Mouse (Mus musculus) embryonic stem cell, embryonic (primary cell): Measurements from ENCODE around the gene Mex3d.

Experiments
- CTCF ChIA-PET, 4 experiments: fragments of 300-600 bp in 2 of 4; fragments of 350-600 bp in 2 of 4; sonication (Branson Sonifier 250); formaldehyde crosslinking; loops; one replicate each; lab custom pipeline; 2022; ENCODE audit warnings: inconsistent platforms in 2 of 4; lab: Charles Lee
- POLR2A ChIA-PET, 4 experiments: fragments of 300-600 bp in 2 of 4; fragments of 350-600 bp in 2 of 4; sonication (Branson Sonifier 250); formaldehyde crosslinking; loops; one replicate each; lab custom pipeline; 2022; ENCODE audit warnings: antibody characterized with exemption in 4 of 4, inconsistent platforms in 1 of 4; lab: Charles Lee

Gene Mex3d

GRCm38 (mm10) chr10:80347514-80347967 lies 39.9 kb downstream of the Mex3d start:
- CTCF ChIA-PET = interaction anchor here in 3 of 4 experiments (0.7 to 1.6 kb wide), 4 partner anchors 26 to 43 kb away, joined by 3 to 6 read pairs (median 5); no protein-coding TSS in a partner anchor
- POLR2A ChIA-PET = interaction anchor here in 2 of 4 experiments (1.2 kb wide), 2 partner anchors 50 to 179 kb away, joined by 3 to 4 read pairs; no protein-coding TSS in a partner anchor

DNA sequence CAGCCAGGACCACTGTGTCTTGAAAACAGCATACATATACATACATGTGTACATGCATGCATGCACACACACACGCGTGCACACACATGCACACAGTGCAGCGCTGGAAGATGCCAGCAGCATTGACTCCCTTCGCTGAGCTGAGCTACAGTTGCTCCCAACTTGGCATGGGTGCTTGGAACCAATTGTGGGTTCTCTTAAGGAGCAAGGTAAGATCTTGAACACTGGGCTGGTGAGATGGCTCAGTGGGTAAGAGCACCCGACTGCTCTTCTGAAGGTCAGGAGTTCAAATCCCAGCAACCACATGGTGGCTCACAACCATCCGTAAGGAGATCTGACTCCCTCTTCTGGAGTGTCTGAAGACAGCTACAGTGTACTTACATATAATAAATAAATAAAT lies 41.5 kb downstream of the Mex3d start:
- ChIA-PET POLR2A (interaction anchor here in 3 of 4 experiments (0.9 to 3.7 kb wide), 11 partner anchors 9 to 178 kb away, joined by 3 to 25 read pairs (median 5); partner anchors contain the start of genes Rps15 (in 2 of the 3), Apc2 (in 1 of the 3), Mum1 (in 1 of the 3) and Pcsk4 (in 1 of the 3)), CTCF (interaction anchor here in 3 of 4 experiments (0.6 to 1.6 kb wide), 10 partner anchors 28 to 171 kb away, joined by 3 to 11 read pairs (median 4); partner anchors contain the start of gene Apc2 (in 1 of the 3))

GRCm38 (mm10) chr10:80345122-80345521 lies 42.3 kb downstream of the Mex3d start:
- POLR2A ChIA-PET = interaction anchor here in 3 of 4 experiments (0.6 to 3.7 kb wide), 17 partner anchors 8 to 177 kb away, joined by 3 to 25 read pairs (median 5); partner anchors contain the start of genes Pcsk4 (in 2 of the 3), Rps15 (in 2 of the 3), Apc2 (in 1 of the 3) and Plk5 (in 1 of the 3)
- CTCF ChIA-PET = interaction anchor here (0.5 to 1.4 kb wide), 12 partner anchors 26 to 559 kb away, joined by 3 to 14 read pairs (median 4); partner anchors contain the start of gene Rps15 (in 1 of the 4)

DNA sequence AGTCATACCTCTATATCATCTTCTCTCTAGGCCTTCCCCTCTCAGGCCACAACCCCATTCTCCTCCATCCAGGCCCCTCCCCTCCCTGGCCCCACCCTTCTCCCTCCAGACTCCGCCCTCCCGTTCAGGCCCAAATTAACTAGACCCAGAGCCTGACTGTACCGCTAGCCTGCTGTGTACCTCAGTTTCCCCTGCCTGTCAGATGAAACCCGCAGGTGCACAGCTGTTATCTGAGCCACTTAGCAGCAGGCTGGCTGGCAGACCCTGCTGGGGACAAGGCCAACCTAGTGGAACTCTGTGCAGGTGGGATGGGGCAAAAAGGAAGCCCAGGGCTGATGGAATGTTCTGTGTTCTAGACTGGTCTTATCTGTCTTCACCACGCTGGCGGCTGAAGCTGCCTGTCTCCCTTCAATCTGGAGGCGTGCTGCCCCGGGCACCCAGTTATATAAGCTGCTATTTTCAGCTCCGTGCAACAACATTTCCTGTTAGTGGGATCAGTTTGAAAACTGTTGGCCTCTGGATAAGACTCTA lies 43.3 kb downstream of the Mex3d start:
- POLR2A ChIA-PET = interaction anchor here (0.6 to 5.2 kb wide), 23 partner anchors 9 to 332 kb away, joined by 3 to 60 read pairs (median 6); partner anchors contain the start of genes Pcsk4 (in 2 of the 4), Plk5 (in 2 of the 4), Rps15 (in 2 of the 4) and 1600002K03Rik (in 1 of the 4)
- CTCF ChIA-PET = interaction anchor here in 3 of 4 experiments (0.6 to 5.3 kb wide), 8 partner anchors 30 to 332 kb away, joined by 3 to 27 read pairs (median 4); partner anchors contain the start of genes Apc2 (in 1 of the 3), Atp8b3 (in 1 of the 3) and Rps15 (in 1 of the 3)

DNA sequence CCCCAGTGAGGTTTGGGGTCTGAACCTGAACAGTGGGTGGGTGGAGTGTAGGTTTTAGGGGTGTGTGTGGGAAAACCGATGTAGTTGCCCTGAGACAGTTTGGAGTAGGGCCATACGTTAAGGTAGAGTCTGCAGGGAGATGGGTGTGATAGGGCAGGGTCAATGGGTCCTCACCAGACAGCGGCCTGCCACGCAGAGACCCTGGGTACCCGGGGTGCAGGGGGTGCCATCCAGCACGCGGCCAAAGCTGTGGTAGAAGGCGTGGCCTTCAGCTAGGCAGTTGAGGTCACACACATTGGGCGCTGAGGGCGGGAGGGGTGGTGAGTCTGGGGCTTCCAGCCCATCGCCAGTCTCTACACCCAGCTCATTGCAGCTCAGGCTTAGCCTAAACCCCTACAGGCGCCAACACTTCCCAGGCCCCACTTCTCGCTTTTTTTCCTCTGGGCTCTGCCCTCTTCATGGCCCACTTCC lies 44.0 kb downstream of the Mex3d start:
- POLR2A ChIA-PET = interaction anchor here in 3 of 4 experiments (0.6 to 5.2 kb wide), 44 partner anchors 8 to 953 kb away, joined by 3 to 60 read pairs (median 4); partner anchors contain the start of genes Pcsk4 (in 2 of the 3), Plk5 (in 2 of the 3), Reep6 (in 2 of the 3) and Rps15 (in 2 of the 3)
- CTCF ChIA-PET = interaction anchor here (0.6 to 5.3 kb wide), 29 partner anchors 8 to 538 kb away, joined by 3 to 27 read pairs (median 4); partner anchors contain the start of genes Pcsk4 (in 2 of the 4), Reep6 (in 2 of the 4), Apc2 (in 1 of the 4) and Atp8b3 (in 1 of the 4)

DNA sequence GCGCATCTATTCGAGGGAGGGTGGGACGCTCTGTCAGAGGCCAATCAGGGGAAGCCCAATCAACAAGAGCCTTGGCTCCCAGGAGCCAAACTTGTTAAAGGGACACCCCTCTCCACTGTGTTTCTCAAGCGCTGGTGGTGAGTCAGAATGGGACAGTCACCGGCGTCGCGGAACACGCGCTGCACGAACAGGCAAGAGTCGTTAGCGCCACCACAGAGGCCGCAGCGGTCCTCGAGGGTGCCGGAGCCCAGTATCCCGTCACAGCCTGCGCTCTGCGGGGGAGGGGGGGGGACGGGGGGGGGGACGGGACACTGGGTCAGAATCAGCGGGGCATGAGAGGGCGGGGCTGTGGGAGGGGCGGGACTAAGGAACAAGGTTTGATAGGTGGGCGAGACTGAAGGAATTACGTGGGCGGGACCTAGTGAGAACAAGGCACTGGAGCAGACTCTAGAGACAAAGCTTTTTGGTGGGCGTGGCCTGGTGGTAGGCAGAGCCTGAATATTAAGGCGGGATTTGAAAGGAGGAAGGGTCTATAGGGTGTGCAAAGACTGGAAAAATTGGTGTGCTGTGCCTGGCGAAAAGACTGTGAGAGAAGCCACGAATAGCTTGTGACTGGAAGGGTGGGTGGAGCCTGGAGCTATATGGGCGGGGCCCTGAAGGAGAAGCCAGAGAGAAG lies 44.6 kb downstream of the Mex3d start:
- POLR2A ChIA-PET = interaction anchor here (0.6 to 5.2 kb wide), 49 partner anchors 7 to 953 kb away, joined by 3 to 60 read pairs (median 4); partner anchors contain the start of genes Rps15 (in 4 of the 4), Pcsk4 (in 2 of the 4), Plk5 (in 2 of the 4) and Reep6 (in 2 of the 4)
- CTCF ChIA-PET = interaction anchor here (0.7 to 5.3 kb wide), 28 partner anchors 9 to 538 kb away, joined by 3 to 27 read pairs (median 4); partner anchors contain the start of genes Pcsk4 (in 2 of the 4), Reep6 (in 2 of the 4), Apc2 (in 1 of the 4) and Atp8b3 (in 1 of the 4)

DNA sequence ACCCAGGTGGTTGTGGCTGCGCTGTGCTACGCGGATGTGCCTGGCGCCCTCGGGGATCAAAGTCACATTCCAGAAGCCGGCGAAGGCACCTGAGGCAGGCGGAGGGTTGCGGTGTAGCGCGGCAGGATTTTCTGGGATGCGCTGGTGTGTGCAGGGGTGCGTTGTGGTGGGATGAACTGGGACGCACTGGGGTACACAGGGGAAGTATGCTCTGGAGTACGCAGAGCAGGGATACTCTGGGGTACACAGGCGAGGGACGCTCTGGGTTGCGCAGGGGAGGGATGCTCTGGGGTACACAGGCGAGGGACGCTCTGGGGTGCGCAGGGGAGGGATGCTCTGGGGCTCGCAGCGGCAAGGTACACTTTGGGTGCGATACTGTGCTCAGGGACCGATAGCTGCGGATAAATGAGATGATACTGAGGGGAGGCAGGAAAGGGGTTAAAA lies 45.1 kb downstream of the Mex3d start:
- ChIA-PET POLR2A (interaction anchor here (0.8 to 5.2 kb wide), 31 partner anchors 8 to 383 kb away, joined by 3 to 60 read pairs (median 5); partner anchors contain the start of genes Rps15 (in 4 of the 4), Reep6 (in 3 of the 4), Pcsk4 (in 2 of the 4) and Wdr18 (in 2 of the 4)), CTCF (interaction anchor here (0.7 to 5.3 kb wide), 13 partner anchors 8 to 167 kb away, joined by 3 to 27 read pairs (median 6); partner anchors contain the start of genes Efna2 (in 1 of the 4), Pcsk4 (in 1 of the 4), Reep6 (in 1 of the 4) and Rps15 (in 1 of the 4))

- ChIA-PET CTCF (interaction anchor here in 3 of 4 experiments (0.7 to 5.3 kb wide), 13 partner anchors 9 to 168 kb away, joined by 3 to 30 read pairs (median 16); partner anchors contain the start of genes Pcsk4 (in 1 of the 3) and Reep6 (in 1 of the 3)), POLR2A (interaction anchor here (0.6 to 5.2 kb wide), 25 partner anchors 9 to 382 kb away, joined by 3 to 60 read pairs (median 7); partner anchors contain the start of genes Reep6 (in 3 of the 4), Rps15 (in 3 of the 4), Pcsk4 (in 2 of the 4) and Apc2 (in 1 of the 4))
Observed at GRCm38 (mm10) chr10:80341491-80342304, 45.8 kb downstream of the Mex3d start.

DNA sequence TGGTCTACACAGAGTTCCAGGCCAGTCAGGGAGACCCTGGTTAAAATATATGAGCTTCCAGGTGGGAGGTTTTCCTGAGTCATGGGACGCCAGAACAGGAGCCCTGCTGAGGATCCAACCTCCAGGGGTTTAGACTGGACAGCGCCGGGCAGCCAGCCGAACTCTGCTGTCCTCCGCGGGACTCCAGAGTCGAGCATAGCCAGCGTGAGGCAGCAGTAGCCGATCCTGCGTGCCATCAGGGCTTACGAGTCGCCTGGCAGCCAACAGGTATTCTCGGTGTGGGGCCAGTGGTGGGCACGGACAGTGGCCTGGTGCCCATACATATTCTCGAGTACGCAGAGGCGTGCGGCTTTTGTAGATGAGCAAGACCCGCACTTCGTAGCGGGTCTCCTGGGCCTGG lies 46.4 kb downstream of the Mex3d start:
- ChIA-PET CTCF (interaction anchor here in 3 of 4 experiments (0.7 to 5.3 kb wide), 17 partner anchors 9 to 337 kb away, joined by 3 to 30 read pairs (median 6); partner anchors contain the start of genes Pcsk4 (in 1 of the 3) and Reep6 (in 1 of the 3)), POLR2A (interaction anchor here in 3 of 4 experiments (0.8 to 5.2 kb wide), 15 partner anchors 9 to 48 kb away, joined by 3 to 60 read pairs (median 6); partner anchors contain the start of genes Pcsk4 (in 2 of the 3), Reep6 (in 2 of the 3), Rps15 (in 2 of the 3) and Apc2 (in 1 of the 3))

DNA sequence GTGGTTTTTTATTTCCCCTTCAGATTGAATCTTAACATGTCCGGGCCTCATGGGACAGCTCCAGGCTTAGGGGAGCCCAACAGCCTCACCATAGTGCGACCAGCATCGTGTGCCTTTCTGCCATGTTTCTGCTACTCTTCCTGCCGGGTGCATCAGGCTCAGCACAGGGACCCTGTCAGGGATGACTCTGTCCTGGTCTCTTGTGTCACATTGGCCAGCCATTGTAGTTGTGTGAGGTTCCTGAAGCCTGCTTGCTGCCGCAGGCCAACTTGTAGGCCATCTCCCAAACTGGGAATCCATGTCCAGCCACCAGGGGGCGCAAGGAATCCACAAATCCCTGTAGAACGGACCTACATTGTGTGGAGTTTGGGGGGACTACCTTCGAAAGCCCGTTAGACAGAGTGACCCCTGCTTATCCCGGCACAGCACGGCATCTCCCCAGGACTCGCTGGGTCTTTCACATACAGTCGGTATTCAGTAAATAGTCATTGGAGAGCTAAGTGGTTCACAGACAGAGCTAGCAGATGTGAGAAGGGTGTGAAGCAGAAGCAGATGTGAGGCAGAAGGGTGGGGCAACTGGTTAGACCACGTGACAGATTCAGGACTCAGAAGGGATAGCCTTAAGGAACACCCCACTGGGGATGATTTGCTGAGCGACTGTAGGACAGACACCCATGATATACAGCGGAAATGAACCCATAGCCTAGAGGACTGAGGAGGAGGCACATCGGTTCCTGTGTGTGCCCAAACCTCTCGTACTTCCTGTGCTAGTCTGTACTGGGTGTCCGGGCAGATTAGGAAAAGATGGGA lies 47.3 kb downstream of the Mex3d start:
- CTCF ChIA-PET = interaction anchor here (0.6 to 5.3 kb wide), 38 partner anchors 8 to 356 kb away, joined by 3 to 30 read pairs (median 4); partner anchors contain the start of genes Pcsk4 (in 3 of the 4), Reep6 (in 3 of the 4), Adamtsl5 (in 2 of the 4) and Atp8b3 (in 1 of the 4)
- POLR2A ChIA-PET = interaction anchor here (0.5 to 5.2 kb wide), 21 partner anchors 10 to 390 kb away, joined by 3 to 60 read pairs (median 5); partner anchors contain the start of genes Pcsk4 (in 2 of the 4), Reep6 (in 2 of the 4), Rps15 (in 2 of the 4) and Apc2 (in 1 of the 4)

DNA sequence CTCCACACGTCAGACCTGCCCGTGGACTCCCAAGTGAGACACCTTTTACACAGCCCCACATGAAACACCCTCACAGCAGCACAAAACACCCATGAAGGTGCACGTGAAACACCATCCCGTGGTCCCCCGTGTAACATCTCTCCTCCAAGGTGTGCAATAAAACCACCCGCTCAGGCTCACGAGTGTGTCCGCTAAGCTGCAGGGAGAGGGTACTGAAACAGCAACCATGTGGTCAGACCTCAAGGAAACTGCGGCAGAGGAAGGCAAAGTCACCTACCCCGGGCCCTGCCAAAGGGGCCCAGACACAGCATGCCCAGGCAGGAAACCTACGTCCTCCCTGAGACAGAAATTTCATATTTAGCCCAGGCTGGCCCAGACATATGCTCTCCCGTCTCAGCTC lies 51.2 kb downstream of the Mex3d start:
- POLR2A ChIA-PET = interaction anchor here in 3 of 4 experiments (0.6 to 1.9 kb wide), 7 partner anchors 10 to 44 kb away, joined by 3 to 9 read pairs (median 4); partner anchors contain the start of gene Rps15 (in 1 of the 3)
- CTCF ChIA-PET = interaction anchor here in 2 of 4 experiments (0.6 to 2.5 kb wide), 4 partner anchors 14 to 816 kb away, joined by 3 to 13 read pairs (median 5); no protein-coding TSS in a partner anchor

DNA sequence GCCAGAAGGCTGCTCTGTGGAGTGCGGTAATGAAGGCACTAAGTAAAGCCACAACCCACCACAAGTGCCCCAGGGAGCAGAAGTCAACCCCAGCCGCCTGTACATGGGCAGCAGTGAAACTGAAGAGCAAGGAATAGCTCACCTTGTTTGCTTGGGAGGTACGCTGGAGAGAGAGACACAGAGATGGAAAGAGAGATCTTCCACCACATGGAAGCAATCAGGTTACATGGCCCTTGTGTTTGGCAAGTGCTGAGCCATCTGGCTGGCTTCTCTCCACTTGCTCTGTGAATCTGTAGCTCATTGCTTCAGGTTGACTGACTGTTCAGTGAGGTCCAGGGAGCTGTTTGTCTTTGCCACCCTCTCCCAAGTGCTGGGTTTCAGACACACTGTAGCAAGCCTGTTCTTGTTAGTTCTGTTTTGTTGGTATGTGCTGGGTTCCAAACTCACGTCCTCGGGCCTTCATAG lies 54.9 kb downstream of the Mex3d start:
- CTCF ChIA-PET = interaction anchor here in 2 of 4 experiments (0.5 to 1.0 kb wide), 3 partner anchors 18 to 158 kb away, joined by 3 to 7 read pairs (median 4); no protein-coding TSS in a partner anchor
- POLR2A ChIA-PET = interaction anchor here in 1 of 4 experiments (1.1 kb wide), 1 partner anchor 10 kb away, joined by 3 read pairs; no protein-coding TSS in a partner anchor

DNA sequence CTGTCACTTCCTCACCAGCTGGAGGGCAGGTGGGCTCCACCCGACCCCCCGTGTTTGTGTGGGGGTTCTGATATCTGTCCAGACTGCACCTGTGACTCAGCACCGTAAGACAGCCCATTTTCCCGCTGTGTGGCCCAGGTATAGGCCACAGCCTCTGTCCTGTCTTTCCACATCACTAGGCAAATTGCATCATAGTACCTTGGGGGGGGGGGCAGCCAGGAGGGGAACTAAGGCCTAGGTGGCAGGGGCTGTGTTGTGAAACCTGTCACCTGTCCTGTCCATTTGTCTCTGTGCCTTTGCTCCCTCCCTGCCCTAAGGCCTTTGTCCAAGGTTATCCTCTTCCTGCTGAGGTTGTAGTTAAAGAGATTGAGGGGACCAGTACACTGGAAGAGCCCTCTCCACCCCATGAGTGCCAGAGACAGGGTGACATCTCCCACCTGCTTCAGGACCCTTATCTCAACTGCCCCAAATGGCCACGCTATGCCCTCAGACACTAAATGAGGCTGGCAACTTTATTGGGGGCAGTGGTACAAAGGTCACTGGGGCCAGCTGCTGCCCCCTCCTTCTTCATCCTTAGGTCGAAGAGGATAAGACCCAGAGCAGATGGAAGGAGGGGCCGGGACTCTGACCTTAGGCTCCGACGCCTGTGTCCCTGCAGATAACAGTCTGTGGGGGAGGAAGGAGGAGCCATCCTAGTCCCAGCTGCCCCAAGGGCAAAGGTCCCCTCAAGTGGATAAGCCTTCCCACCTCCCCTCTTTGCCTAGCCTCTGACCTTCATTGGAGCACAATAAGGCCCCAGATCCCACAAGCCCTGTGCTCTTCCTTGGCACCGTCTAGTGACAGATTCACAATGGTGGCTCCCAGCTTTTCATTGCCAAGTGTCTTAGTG lies 55.6 kb downstream of the Mex3d start:
- ChIA-PET CTCF (interaction anchor here in 2 of 4 experiments (0.5 to 1.0 kb wide), 3 partner anchors 19 to 157 kb away, joined by 3 to 7 read pairs (median 4); no protein-coding TSS in a partner anchor), POLR2A (interaction anchor here in 2 of 4 experiments (1.1 to 3.9 kb wide), 4 partner anchors 10 to 40 kb away, joined by 3 to 60 read pairs (median 16); partner anchors contain the start of gene Rps15 (in 1 of the 2))
